Mouse (Mus musculus): ENCODE data around the gene Il18rap. TPM values are rescaled to one million over a fixed set of nuclear protein-coding genes. Genes with fewer than 3 reads are reported as not detected.

Il18rap gene
- not detected for total RNA-seq (2021)

DNA sequence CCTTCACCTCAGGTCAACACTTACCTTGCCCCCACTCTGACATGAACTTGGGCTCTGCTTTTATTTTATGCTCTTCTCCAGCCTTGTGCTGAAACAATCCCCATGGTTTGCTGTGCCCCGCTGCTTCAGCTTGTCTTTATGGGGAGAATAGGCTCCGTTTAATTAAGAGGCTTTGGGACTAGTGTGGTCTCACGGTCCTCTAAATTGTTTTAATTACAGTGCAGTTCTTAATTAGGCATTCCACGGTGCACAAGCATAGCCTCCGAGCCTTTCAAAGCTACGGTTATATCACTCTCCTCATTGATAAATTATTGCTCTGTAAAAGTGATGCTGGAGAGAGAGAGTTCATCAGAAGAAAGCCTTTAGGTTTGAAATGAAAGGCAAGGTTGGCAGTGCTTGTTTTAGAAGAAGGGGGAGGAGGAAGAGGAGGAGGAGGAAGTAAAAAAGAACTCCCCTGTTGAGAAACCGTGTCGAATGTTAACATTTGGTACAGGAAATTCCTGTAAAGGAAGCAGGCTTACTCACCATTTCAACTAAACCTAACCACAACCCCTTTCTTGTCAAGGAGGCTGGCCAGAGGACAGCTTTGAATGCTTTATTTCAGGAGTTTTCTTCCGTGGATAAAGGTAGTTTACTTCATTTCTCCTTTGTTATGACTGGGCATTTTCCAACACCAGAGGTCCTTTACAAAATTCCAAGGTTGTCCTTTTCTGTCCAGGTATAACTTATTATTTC, at the start of gene Il18rap:
Gene Il18rap (plus strand): TSS at position 512 of the 735 bp plus-strand sequence.
- DNase-seq = no peak
- intact Hi-C loops (cut with DNase I) = no loop called here

DNA sequence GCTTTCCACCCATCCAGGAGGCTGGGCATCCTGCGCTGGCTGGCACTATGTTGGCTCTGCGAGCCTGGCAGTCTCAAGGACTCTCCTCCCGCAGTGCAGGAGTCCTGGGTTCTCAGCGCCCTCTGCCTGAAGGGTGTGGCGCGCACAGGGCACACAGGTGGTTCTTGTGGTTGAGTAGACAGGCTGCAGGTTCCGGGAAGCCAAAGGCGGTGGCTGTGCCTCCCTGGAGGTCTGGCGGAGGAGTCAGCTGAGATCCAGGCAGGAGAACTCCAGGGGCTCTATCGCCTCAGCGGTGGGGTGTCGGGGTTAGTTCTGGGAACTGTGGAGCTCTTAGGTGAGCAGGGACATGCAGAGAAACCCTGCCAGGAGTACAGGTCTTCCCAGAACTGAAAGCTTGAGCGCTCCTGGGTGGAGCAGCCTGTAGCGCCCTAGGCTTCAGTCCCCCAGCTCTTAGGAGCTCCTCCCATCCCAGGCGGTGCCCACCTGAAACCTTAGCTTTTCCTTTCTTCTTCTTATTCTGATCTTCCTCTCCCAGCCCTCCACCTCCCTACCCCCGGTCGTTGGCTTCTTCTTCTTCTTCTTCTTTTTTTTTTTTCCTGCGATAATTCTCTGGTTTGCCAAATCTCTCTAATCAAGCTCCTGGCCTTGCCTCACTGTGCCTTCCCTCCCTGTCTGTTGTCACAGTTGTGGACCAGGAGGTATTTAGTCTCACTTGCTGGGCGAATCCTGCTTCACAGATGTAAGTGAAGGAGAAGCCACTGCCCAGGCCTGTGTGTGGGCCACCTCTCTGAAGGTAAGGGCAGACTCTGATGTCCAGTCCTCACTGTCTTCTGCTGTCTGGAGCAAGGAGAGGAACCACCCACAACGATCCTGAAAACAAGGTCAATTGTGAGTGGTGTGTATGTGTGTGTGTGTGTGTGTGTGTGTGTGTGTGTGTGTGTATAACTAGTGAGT, 49.4 kb upstream of the Il18rap start, which contains the start of gene Il18r1:
Gene Il18r1 (plus strand): TSS at position 76 of the 954 bp plus-strand sequence.
- intact Hi-C loops (cut with DNase I) = no loop called here
- no peak for DNase-seq

DNA sequence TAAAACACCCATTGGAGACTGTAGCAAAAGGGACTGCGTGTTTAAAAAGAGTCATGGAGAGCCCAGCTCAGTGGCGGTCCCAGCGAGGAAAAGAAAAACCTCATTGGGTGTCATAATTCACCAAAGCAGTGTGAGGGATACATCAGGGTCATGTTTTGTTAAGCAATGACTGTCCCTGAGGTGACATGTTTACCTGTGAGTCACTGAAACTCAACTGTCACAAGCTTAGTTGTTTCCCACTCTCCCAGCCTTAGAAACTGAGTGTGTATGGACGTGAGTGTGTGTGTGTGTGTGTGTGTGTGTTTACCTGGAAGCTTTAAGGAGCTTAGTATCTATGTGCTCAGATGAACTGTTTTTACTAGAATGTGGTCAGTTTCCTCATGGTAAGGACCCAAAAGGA, 47.9 kb upstream of the Il18rap start:
- intact Hi-C loops (cut with DNase I) = no loop called here
- no peak for DNase-seq

DNA sequence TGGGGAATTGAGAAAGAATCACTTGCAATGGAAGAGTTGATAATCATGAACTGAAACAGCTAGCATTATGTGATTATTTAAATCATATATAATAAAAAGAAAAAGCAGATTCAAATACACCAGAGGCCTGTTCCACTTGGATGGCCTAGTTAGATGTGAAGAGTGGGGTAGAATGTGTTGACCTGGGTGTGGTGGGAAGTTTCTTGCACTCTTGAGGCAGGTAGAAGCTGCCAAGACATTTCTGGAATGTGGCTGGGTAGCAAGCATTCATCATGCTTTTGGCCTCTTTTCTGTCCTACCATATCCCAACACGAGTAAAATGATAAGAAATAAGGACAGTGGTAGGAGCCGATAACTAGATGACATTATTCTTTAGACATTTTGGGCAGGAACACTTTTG, 46.4 kb upstream of the Il18rap start:
- intact Hi-C loops (cut with DNase I) = no loop called here
- DNase-seq = no peak

DNA sequence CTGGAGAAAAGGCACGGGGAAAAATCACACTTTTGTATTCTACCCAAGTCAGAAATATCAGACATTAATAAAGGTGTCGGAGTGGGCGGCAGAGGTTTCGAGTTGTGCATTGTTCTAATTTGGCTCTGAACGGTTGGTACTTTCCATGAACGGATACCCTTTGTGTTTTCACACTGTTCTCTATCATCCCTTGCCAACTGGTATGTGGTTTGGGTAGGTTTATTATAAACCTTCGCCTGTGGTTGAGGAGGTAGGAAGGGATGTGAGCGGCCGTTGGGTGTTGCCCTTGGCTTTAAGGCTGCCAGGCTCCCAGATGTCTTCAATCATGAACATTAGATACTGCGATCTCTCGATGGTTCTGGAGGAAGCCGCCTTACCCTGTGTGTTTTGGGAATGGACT, 45.3 kb upstream of the Il18rap start:
- no peak for DNase-seq
- intact Hi-C loops (cut with DNase I) = no loop called here

DNA sequence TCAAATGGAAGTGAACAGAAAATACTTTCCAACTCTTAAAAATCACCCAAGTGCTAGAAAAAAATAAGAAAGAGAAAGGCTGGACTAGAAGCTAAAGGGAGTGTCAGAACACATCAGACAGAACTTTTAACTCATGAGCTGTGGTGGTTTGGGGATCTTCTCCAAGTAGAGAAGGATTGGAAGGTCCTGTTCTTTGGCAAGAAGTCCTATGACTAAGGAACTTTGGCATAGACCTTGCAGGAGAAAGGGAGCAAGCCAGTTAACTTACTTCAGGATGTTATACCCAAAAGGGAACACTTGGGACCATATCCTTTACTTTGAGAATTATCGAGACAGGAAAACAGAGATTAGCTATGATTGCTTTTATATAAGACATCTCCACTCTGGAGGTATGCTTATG, 42.8 kb upstream of the Il18rap start:
- no peak for DNase-seq
- intact Hi-C loops (cut with DNase I) = no loop called here

DNA sequence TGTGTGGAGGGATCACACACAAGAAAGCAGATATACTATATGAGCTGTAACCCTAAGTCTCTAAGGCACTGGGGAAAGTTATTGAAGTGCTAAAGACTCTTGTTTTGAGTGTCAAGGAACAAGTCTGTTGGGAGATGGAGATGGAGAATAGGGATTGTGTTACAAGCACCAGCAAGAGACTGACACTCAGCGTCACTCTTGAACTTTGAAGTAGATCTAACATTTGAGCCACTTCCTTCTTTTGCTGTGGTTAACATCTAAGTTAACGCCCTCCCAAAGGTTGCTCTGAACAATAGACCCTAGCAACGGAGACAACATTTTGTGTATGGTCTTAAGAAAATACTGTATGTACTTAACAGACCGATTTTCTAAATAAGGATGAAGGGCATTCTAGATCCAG, 41.5 kb upstream of the Il18rap start:
- no peak for DNase-seq
- intact Hi-C loops (cut with DNase I) = no loop called here

DNA sequence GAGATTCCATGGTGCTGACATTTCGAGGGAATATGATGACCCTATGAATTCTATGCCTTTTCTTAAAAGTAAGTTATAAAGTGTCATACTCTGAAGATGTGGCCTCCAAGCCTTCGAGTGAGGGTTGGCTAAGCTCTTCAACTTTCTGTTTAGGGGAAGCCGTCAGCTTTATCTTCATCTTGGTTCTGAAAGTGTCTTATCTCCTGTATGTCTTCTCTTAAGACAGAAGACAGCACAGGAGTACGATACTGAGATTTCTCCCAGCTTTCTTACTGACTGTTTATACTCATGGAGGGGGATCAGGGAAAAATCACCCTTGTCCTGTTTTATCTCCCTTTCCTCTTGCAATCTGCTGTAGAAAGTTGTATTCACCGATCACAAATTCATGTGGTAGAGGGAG, 40.8 kb upstream of the Il18rap start:
- DNase-seq = no peak
- intact Hi-C loops (cut with DNase I) = no loop called here

DNA sequence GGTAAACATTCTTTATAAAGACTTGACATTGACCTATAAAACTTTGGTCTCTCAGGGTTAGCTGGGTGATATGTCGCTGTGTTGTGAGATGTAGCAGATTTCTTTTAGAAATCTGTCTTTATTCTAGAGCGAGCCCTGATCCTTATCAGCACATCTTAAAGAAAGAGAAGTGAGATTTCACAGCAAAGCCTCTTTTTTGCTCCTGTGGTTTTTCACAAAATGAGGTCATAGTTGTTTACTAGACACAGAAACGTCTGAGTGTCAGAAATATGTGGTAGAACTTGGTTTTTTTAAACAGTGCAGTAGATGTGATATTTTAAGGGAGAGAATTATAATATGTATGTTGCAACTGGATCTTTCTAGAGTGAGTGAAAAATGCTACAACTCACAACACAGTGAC, 39.5 kb upstream of the Il18rap start:
- DNase-seq = no peak
- intact Hi-C loops (cut with DNase I) = no loop called here

DNA sequence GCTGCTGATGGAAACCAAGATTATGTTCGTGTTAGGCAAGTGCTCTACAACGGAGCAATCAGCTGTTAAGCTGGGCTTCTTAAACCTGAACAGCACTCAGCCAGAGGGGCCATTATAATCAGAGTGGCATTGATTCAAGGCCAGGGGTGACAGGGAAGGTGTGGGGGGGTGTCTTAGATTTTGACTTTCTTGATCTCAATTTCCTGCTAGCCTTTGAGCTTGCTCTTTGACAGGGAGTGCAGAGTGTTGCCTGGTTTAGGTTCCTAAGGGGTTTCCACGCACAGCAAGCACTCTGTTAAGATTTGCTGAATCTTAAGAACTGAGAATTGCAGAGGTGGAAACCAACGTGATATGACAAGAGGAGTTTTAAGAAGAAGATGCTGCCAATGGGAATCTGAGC, 38.4 kb upstream of the Il18rap start:
- no peak for DNase-seq
- intact Hi-C loops (cut with DNase I) = no loop called here

DNA sequence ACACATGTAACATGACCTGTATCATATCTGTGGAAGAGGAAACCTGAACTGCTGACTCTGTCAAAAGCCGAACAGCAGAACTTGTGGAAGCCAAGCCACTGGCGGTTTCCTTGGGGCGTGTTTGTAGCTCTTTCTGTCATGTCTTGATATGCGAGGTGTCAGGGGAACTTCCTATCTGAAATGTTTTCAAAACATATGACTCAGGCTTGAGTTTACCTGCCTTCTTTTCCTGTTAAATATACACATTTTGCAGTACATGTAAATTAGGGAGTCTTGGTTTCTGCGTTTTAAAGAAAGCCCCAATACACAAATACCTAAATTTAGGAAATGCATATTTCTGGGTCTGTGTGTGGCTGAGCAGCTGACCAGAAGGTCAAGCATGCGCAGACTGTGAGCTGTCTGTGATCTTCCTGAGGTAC, 35.6 kb upstream of the Il18rap start:
- intact Hi-C loops (cut with DNase I) = no loop called here
- DNase-seq = no peak

DNA sequence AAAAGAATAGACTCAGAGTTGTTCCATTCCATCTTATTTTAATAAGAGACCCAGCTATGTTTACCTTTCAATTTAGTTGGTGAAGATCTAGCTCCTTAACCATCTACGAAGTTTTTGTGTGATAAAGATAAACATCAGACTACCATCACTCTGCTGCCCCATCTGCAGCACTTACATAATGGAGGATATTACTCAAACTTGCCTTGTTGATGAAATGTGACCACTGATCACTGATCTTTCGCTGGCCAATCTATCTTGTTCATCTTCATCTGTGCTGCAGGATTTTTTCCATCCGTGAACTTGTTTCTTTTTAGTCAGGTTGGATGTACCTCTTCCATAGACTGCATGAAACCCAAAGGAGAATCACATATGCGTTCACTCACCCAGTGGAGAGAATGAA, 20.6 kb upstream of the Il18rap start:
- no peak for DNase-seq
- intact Hi-C loops (cut with DNase I) = no loop called here

DNA sequence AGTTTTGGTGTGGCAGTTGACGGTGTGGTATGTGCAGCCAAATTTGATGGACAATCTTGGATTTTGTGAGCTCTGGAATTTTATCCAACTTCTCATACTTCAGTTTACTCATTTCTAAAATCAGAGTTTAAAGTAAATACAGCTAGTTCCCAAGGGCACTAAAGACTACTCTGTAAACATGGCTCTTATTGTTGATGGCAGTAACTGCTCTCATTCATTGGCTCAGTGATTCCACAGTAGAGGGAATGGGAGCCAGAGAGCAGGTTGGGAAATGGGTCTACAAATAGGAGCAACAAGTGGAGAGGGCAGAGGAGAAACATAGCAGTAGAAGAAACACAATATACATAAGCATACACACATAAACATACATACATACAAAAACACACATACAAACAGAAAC, 15.5 kb upstream of the Il18rap start:
- intact Hi-C loops (cut with DNase I) = no loop called here
- no peak for DNase-seq

DNA sequence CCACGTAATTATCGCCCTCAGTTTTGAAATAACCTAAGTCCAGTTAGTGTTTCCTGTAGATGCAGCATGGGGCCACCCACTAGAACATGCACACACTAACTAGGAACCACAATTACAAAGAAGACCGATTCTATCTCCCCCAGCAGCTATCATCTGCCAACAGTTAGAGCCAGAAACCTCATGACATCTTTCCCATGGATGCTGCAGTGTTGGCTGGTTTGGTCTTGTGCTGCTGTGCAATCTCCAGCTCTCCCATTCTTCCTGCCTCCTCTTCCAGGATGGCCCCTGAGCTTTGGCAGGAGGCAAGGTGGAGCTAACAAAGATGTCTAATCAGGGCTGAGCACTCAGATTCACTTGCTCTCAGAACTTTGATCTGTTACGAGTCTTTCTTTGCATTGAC, 14.0 kb upstream of the Il18rap start:
- no peak for DNase-seq
- intact Hi-C loops (cut with DNase I) = no loop called here

DNA sequence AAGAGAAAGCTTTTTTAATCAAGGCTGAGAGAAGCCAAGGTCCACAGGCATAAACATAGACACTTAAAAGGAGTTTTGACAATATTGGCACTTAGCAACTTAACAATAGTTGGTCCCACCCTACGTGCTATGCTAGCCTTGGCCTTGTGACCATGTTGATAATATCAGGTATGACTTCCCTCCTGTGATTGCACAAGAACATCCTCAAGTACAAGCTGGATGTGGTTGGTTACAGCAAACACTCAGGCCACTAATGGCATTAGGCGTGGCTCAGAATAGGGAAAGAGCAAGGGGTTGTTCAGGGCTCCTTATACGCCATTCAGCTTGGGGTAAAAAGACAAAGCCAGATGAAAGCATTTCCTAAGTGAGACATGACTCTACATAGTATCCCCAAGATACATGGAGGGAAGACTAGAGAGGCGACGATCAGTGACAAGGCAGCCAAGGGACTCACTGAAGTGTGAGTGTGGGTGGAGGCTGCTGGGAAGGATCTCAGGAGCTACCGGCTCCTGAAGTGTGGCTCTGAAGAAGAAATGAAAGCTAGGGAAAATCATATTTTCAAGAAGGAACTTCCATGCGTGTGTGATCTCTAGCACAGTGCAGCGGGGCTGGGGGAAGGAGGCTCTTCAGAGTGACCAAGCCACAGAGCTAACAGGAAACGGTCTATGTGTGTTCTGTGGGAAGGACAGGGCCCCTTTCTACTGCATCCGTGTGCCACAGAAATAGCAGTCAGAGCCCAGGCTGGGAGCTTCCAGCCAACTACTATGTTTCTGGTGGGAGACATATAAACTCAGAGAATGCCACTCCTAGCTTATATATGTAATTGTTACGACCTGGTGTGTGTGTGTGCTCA, 13.4 kb upstream of the Il18rap start:
- no peak for DNase-seq
- intact Hi-C loops (cut with DNase I) = no loop called here

DNA sequence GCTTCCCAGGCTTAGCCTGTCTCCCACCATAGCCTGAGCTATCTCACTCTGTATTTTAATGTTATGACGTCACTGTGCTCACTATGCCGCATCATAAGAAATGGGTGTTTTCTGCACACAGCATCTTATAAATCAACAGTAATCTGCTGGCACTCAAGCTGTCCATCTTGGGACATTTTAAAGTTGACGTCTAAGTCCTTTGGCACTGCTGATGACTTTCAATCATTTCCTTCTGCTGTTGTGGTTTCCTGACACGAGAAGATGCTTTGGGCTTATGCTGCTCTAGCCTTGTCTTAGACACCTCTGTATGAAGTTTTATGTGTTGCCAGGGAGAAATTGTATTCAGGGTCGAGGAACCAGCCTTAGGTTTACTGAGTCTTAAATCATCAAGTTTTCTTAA, 10.6 kb upstream of the Il18rap start:
- intact Hi-C loops (cut with DNase I) = no loop called here
- no peak for DNase-seq

DNA sequence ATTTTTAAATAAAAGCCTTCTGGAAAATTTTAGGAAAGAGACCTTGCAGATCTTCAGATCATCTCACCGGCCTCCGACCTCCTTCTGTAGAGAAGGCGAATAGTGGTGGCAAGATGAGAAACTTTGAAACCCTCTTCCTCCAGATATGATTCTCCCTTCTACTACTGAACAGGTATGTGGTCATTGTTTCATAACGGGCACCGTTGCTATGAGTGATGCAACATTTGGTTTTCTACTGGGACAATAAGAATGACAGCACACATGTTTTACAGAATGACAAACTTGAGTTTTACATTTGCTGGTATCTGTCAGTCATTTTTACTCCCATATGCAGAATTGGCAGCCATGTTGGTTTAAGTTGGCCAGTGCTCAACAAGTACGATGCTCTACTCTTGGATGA, 1.2 kb downstream of the Il18rap start:
- intact Hi-C loops (cut with DNase I) = no loop called here
- DNase-seq = no peak

DNA sequence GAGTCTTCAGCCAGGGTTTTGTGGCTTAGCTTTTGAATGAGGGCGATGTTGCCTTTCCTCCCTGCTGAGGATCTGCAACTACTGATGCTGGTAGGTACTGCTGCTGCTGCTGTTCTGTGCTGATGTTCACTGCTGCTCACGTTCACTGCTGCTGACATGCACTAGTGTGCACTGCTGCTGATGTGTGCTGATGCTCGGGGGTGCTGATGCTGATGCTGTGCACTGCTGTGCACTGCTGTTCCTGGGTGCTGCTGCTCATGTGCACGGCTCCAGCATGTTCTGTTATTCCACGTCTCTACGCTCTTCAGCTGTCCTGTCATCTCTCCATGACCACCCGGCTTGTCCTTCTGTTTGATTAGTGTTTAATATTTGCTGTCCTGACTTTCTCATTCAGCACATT, 7.8 kb downstream of the Il18rap start:
- no peak for DNase-seq
- intact Hi-C loops (cut with DNase I) = no loop called here

DNA sequence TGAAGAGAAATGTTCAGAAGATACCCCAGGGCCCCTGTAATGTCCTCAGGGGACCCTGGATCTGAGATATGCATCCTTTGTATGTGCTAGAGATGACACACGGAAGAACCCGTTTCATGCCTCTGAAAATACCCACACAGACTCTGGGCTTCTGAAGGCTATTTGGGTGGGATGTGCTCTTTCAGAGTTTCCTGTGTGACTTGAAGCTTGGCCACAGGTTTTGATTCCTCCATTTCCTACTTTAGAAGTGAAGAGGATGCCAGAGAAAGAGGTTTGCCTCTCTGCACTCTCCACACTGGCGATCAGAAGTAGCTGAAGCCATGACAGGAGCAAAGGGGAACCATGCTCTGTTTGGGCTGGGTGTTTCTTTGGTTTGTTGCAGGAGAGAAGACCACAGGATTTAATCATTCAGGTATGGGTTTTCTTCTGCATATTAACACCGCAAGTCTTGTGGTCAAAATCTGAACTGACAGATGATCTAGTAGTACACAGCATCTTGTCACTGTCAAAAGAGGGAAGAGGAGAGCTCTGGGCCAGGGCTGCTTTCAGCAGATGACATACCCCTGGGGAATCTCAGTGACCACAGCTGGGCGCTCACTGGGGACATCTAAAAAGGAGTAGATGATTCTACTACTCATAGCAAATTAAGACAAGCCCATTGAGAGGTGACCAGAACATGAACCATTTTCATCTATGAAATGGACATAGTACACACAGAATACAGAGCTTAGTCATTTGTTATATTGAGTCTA, 9.0 kb downstream of the Il18rap start:
- intact Hi-C loops (cut with DNase I) = no loop called here

DNA sequence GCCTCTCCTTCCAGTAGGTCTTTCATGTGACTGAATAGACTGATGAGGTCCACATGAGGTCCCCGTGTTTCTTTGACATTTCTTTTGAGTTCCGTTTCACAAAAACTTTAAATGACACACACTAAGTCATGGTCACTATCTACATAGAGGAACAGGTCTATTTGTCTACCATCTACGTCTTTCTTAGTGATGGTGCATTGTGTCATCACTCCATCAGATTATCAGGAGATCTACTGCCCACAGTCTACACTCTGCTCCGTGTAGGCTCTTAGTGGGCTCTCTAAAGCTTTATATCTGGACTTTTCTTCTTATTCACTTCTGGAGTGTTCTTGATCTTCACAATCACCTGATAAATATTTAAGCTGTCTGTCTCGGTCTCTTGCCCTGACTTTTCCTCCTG, 14.1 kb downstream of the Il18rap start:
- DNase-seq = no peak
- intact Hi-C loops (cut with DNase I) = no loop called here

More for the DNA sequence above, 9.0 kb downstream of the Il18rap start:
- DNase-seq = no peak
